Mouse (Mus musculus) 416B (cell line): Measurements from ENCODE around the gene Ptgir.

ENCODE experiments used
- DNase-seq: peaks from one replicate; pipeline ENCODE4 v3.0.0; 2011; ENCODE audit warnings: low read depth

Ptgir gene

DNA sequence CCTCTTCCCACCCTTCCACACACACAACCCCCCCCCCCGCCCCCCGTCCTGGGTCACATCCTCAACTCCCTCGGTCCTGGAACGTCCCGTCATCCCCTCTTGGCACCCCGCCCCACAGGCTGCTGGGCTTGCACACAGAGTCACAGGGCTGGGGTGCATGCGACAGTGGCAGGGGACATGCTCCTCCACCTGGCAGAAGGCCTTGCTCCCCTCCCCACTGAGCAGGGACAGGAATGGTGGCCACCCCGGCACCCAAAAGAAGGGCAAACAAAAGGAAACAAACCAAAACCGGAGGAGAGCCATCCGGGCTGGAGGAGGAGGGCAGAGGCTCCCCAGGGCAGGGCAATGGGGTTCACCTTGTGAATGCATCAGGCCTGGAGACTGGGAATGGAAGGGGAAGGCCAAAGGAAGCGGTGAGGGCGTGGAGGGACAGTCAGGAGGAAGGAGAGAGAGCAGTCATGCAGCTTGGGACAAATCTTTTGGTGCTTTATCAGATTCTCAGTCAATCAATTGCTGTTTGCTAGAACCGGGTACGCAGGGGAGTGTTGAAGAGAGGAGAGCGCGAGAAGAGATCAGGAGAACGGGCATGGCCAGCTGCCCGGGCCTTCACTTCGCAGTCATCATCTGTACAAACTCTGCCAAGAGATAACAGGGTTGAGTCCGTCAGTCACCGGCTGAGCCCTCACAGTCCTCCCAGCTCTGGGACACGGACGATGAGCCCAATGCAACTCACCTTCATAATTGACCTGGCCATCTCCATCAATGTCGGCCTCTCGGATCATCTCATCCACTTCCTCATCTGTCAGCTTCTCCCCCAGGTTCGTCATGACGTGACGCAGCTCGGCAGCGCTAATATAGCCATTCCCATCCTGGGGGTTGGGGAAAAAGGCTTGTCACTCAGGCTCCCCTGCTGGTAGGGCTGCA lies 10.3 kb downstream of the Ptgir start:
- no peak for DNase-seq

DNA sequence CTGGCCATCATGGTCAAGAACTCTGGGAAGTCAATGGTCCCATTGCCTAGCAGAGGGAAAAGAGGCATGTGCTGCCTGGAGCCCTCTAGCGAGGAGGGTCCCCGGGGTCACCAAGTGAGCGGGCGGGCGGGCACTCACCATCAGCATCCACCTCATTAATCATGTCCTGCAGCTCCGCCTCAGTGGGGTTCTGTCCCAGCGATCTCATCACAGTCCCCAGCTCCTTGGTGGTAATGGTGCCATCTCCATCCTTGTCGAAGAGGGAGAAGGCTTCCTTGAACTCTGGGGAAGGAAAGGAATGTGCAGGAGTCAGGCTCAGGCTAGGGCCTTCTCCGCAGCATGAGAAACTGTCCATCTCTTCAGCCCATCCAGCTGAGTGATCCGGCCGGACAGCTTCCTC lies 11.2 kb downstream of the Ptgir start:
- no peak for DNase-seq

DNA sequence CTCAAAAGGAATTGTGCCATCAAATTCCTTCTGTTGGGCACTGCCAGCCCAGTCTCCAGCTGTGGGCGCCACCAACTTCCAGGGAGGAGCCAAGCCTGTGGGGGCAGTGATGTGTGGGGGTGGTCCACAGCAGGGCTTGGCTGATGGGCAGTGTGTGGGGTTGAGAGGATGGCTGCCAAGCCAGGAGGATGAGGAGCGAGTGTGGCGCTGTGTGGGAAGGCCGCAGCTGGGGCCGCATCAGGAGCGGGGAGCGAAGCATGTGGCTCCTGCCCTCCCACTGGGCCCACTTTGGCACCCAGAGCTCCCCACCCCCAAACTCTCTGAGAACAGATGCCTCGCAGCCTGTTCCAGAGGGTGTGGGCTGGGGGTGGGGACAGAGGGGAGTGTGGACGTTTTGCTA lies 11.7 kb downstream of the Ptgir start:
- DNase-seq: no peak

DNA sequence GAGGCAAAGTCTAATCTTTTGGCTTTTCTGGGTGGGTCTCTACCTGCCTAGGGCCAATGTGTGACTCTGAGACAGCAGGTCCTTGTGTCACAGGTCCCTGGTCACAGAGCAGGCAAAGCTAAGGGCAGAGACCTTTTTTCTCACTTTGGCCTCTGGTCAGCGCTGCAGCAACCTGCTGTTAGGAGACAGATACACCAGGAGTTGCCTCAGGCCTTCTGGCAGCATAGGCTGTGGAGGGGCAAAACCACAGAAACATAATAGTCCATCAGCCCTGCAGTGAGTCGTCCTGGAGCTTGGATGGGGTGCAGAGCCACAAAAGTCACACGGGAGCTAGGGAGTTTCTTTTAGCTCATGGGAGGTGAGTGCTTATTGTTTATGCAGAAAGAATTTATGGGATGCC lies 12.4 kb downstream of the Ptgir start:
- no peak for DNase-seq

DNA sequence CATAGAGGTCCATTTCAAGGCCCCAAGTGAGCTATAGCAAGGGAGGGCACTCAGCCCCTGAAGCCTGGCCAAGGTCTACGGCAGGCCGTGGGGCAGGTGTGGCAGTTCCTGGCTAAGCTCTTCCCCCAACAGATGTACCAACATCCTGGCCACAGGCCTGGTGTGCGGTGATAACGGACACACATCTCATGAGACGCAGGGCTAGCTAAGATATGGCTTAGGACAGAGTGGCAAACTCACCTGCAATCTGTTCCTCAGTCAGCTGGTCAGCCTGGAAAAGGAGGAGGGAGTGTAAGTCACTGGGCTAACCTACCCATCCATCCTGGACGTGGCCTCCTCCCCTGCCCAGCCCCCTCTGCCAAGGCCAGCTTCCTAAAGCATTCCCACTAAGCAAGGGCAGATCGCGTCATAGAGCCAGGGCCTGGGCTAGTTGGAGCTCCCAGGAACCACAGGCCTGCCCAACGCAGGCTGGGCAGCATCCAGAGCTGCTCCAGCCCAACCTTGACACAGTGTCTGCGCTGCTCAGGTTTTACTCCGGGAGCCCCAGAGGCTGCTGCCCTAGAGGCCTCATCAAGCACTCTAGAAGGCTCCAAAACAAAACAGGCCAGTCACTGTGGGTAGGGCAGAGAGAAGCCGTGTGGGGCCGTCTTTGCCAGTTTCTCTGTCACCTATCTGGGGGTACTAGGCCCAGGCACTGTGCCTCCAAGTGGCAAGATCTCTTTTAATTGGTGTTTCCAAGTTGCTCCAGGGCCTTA lies 13.3 kb downstream of the Ptgir start:
- DNase-seq: no peak

DNA sequence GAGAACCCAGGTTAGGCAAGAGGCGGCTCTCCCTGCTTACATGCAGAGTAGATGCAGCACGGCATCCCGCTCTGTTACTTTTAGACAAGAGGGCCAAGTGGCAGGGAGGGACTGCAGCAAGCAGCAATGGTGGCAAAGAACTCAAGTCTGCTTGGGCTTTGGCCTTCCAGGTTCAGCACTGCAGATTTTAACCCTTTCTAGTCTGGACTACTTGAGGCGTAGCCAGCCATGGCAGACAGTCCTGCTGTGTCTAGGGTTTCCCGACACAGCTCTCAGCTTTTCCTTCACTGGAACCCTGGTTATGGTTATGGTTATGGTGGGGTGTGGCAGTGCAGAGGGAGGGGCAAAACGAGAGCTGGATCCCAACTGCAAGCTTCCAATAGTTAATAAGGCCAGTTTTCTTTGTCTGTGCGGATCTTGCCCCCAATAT lies 13.9 kb downstream of the Ptgir start:
- no peak for DNase-seq

DNA sequence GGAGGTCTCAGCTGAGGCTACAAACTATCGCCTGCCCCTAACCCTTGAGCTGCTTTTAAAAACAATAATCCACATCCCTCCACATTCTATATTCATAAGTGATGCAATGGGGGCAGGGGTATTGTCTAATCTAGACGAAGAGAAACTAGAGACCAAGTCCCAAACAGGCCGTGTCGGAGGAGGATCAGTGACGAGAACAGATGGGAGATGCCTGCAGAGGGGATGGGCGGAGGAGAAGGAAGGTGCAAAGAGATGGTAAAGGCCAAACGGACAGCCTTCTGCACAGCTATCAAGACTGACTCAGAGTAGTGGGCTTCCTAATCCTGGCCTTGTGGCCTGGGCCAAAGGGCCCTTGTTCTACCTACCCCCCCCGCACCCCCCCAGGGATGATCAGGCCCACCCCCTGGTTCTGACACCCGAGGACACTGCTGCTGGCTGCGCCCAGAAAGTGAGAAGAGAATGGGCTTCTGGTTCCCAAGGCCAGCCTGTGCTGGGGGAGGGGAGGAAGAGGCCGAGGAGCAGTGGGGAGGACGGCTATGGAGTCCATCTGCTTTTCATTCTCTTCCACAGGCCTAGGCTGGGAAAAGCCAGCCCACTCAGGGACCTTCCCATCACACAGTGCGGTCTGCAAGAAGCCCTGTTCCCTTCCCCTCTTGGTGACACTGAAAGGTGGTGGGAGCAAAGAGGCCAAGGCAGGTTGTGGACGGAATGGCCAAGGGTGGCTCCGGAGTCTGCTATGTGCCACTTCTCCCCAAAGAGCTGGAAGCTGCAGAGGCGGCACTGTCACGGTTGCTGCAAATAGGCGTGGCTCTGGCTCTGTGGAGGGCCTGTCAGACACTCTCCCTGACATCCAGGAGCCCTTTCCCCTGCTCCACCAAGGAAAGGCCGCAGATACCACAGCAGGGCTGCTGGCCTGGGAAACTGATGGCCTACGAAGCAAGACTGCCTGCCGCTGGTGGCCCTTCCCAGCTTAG lies 14.8 kb downstream of the Ptgir start:
- DNase-seq: no peak

DNA sequence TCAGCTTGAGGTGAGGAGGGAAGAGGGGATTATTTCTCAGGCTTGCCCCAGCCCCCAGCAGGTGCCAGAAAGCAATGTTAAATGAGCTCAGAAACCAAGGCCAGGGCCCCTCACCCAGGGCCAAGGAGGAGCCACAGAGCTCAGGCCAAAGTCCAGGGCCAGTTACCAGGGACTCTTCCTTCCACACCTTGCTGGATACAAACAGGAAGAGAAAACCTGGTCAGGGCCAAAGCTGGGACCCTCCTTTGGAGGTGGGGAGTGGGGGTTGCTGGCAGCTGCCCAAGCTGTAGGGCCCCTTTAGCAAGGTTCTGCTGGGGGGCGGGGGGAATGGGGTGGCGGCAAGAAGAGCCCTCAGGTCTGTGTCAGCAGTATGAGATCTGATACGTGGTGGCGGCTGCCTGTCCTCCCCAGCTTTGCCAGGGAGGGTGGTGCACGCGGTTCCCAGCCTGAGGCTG lies 15.6 kb downstream of the Ptgir start:
- DNase-seq: no peak

DNA sequence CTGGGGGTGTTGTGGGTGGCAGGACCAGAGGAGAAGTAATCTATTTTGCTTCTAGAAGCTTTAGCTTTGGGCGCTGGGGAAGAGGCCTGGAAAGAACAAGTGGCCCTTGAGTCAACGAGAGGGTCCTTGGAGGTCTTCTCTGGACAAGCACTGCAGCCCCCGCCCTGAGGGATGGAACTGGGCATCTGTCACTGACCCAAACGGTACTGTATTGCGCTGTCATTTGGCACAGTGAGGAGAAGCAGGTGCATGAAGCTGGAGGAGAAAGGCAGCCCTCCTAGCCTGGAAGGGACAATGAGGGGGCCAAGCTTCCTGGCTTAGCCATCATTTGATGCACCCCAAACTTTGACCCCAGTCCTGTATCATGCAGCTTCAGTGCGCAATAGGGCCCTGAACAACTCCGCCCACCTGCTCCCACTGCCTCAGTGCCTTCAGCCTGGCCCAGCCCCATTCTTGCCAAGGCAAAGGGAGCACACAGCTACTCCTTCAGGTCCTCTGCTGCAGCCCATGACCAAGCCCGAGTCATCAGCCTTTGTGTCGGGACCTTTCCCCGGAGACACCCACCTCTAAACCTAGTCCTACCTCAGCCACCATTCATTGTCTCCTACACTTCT lies 16.2 kb downstream of the Ptgir start:
- no peak for DNase-seq

DNA sequence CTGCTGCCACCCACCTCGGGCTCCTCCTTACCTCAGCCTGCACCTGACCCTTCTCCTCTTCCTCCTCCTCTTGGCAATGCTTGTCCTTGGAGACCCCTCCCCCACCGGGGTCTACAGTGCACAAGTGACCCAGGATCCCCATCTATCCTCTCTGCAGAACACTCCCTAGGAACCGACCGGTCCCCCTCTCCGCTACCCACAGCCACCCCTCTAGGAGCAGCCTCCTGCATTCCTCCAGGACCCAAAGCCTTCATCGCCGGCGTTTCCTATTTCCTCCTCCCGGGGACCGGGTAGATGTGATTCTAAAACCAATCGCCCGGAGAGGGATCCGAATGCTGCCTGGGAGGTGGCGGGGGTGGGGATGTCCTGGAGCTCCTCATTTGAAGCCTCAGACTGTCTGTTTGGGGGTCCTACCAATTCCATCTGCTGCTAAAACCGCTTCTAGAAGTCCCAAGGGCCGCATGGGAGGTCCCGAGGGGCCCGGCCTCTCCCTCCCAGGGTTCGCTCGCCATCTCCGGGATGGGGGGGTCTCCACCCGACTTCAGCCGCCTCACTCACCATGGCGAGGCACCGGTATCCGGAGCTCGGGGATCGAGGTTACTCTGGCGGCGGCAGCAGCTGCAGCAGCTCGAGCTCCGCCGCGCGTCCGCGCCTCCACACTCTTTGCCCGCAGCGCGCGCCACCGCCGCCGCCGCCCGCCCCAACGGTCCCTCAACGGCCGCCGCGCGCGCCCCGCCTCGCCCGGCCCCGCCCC lies 17.2 kb downstream of the Ptgir start:
- DNase-seq: no peak

DNA sequence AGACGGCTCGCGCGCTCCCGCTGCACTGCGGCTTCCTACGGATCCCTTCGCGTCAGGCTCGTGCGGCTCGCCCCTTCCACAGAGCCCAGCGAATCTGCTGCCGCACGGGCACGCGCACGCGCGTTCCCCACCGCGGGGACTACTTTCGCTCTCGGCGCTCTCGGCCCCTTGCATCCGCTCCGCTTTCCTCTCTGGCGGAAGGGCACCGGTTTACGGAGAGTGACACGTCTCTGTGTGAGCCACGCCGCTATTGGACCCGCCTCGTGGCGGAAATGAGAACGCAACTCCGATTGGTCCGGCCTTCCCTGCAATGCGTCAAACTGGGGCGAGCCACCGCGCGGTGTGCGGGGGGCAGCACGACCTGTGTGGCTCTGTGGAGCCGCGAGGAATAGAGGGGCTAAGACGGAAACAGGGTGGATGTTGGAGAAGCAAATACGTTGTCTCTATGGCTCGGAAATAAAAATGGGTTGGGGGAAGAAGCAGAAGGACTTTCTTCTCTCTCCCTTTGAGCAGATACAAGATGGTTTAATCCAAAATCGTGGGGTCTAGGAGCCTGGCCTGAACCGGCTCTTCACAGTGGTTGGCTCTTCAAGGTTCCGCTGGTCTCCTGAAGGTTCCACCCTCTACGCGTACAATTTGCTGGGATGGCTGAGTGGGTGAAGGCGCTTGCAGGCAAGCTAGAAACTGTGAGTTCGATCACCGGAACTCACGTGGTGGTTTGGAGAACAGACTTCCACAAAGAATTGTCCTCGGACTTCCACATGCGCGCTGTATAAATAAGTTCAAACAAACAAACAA lies 17.9 kb downstream of the Ptgir start, which contains the start of gene Calm3:
Calm3 (minus strand) TSS at position 78 of the 798 bp plus-strand sequence.
- peak; percentile 100 for DNase-seq

DNA sequence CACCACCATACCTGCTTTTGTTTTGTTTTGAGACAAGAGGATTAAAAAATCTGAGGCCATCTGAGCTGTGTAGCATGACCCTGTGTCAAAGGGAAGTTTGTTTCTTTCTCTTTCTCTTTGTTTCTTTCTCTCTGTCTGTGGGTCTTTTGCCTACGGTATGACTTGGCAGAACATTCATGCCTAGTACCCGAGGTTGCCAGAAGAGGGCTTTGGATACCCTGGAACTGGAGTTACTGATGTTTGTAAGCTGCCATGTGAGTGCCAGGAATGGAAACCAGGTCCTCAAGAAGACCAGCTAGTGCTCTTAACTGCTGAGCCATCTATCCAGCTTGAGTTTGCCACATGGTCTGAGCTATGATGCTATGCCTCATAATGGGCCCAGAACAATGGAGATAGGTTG lies 22.1 kb downstream of the Ptgir start:
- DNase-seq: peak; percentile 76

DNA sequence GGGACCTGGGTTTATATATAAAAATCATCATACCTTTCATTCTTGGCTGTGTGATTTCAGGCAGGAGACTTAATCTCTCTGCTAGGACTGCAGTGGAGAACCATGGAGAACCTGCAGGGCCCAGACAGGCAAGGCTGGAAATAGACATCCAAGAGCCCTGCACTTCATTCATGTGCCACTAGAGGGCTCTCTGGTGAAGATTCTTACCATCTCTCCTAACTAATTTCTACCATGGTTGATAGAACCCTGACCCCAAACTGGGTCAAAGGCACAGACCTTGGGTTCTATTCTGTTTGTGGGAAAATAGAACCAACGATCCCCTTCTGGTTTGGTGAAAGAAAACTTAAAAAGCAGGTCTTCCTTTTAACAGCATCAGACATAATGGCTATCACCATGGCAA lies 24.6 kb downstream of the Ptgir start:
- peak; percentile 73 for DNase-seq

DNA sequence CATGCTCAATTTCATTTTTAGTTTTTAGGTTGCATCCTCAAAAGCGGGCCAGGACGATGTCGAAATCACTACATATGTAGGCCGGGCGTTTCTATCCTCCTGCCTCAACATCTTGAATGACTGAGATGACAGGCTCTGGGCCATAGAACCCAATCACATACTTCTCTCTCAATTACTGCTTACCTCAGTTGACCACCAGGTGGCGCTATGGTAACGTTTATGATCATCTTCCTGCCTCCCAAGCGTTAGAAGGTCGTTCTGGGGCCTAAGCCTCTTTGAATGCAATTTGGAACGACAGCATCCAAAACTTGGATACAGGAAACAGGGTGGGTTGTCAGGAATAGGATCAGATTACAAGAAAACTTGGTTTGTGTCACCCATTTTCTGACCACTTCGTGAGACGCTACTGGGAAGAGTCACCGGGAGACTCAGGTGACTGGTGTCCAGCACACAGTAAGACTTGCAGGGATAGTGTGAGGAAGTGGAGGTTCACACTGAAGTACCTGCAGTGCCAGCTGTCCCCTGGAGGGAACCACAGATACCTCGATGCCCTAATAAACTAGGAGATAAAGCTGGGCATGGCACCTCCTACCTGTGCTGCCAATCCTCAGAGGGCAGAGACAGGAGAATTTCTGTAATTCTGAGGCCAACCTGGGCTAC lies 25.8 kb downstream of the Ptgir start:
- DNase-seq: peak; percentile 87

DNA sequence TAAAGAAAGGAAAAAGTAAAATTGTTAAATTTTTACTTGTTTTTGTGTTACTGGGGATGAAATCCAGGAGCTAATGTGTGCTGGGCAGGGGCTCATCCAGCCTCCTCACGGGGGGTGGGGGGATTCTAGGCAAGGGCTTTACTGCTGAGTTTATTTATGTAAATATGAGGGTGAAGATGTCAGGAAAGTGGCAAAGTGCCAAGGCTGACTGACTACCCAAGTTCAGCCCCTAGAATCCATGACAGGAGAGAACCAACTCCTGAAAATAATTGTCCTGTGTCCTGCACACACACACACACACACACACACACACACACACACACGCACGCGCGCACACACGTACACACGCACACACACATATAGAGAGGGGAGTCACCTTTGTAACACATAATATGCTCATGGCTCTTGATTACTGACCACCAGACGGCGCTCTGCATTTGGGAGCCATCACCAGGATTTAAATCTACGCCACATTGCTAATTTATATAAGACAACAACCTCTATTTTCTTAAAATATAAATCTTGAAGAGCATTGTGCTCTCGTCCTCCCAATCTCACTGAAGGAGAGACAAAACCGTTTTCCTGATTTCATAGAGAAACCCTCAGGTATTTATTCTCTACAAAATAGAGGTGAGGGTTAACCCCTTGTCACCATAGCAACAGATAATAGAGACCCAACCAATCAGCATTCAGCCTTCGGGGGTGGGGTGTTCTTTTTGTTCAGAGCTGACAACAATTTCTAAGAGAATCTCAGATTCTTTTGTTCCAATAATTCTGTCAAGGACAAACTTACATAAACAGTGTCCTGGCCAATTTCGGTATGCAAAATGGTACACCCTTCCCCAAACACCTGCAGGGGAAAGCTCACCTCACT lies 26.7 kb downstream of the Ptgir start:
- DNase-seq: peak; percentile 80

DNA sequence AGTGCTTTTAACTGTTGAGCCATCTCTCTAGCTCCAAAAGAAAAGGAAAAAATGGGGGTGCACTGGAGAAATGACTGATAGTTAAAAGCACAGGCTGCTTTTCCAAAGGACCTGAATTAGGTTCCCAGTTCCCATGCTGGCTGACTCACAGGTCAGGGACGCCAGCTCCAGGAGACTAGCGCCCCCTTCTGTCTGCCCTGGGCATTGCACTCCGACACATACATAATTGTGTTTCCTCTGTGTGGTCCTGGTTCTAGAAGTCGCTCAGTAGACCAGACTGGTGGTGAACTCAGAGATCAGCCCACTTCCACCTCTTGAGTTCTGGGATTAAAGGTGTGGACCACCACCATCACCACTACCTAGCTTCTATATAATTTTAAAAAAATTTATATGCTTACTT lies 31.0 kb downstream of the Ptgir start:
- DNase-seq: peak; percentile 40

DNA sequence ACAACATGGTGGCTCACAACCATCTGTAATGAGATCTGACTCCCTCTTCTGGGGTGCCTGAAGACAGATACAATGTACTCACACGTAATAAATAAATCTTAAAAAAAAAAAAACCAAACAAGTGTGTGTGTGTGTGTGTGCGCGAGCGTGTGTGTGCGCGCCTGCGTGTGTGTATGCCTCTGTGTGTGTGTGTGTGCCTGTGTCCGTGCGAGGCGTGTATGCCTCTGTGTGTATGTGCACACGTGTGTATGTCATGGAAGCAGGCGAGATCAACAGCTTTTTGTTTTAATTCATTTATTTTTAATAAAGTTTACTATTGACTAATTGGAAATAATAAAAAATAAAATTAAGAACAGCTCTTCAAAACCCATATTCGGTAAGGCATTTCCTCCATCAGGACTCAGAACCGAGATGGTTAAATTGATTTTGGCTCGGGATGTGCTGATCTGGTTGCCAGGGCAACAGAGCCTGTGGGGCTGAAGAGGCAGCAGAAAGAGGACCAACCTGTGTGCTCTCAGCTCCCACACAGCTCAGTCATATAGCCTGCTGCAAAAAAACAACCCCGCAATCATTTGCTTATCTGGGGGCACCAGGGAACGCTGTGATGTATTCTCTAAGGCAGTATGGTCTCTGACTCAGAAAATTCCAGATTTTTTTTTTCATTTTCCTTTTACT lies 32.0 kb downstream of the Ptgir start:
- no peak for DNase-seq

DNA sequence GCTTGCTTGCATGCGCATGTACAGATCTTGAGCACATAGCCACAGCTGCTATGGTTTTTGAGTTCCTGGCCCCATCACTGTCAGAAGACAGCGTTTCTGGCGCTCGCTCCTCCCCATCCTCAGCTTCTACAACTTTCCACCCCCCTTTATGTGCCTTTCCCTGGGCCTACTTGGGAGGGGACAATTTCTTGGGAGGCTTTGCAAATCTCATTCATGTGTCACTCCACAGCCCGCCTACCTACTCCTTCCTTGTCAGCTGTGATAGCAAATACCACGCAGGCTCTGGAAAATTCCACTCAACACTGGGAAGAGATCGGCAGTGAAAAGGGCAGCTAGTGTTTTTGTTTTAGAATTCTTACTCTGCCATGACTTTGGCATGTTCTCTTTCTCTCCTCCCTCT lies 34.0 kb downstream of the Ptgir start:
- DNase-seq: no peak
